Mouse (Mus musculus) layer of hippocampus, adult 8-10 months (tissue): Measurements from ENCODE around the gene Alkbh1. TPM values are rescaled to one million over a fixed set of nuclear protein-coding genes. Genes with fewer than 3 reads are reported as not detected.

Experiments
- DNase-seq, 2 experiments: peaks; one replicate each; pipeline ENCODE4 v3.0.0; 2022; ENCODE audit warnings: low spot score in 2 of 2
- total RNA-seq, 4 experiments: library from RNA; stranded (reverse); gene quantifications; 2 replicates each; pipeline ENCODE4 v1.2.4; 2022

Gene Alkbh1
- total RNA-seq, 4 experiments from 2014 or later: 21.4 to 29.0 (median 24.3) TPM

GRCm38 (mm10) chr12:87419974-87420485 lies 23.8 kb downstream of the Alkbh1 start:
- DNase-seq: no peak

GRCm38 (mm10) chr12:87418921-87419320 lies 24.9 kb downstream of the Alkbh1 start:
- DNase-seq: no peak

- DNase-seq: peak in 1 of 2 experiments; percentile 33
Observed at GRCm38 (mm10) chr12:87416690-87417089, 27.1 kb downstream of the Alkbh1 start.

- no peak for DNase-seq
Observed at GRCm38 (mm10) chr12:87415358-87415757, 28.5 kb downstream of the Alkbh1 start.

- DNase-seq: peak; percentile 30 to 68
Observed at GRCm38 (mm10) chr12:87413179-87413790, 30.5 kb downstream of the Alkbh1 start.

GRCm38 (mm10) chr12:87410999-87411398 lies 32.8 kb downstream of the Alkbh1 start:
- no peak for DNase-seq

GRCm38 (mm10) chr12:87409123-87409522 lies 34.7 kb downstream of the Alkbh1 start:
- no peak for DNase-seq

- no peak for DNase-seq
Observed at GRCm38 (mm10) chr12:87407869-87408605, 35.8 kb downstream of the Alkbh1 start.

GRCm38 (mm10) chr12:87405721-87406120 lies 38.1 kb downstream of the Alkbh1 start:
- DNase-seq: no peak

- DNase-seq: no peak
Observed at GRCm38 (mm10) chr12:87405165-87405564, 38.7 kb downstream of the Alkbh1 start.

GRCm38 (mm10) chr12:87401883-87402282 lies 41.9 kb downstream of the Alkbh1 start:
- no peak for DNase-seq

- DNase-seq: no peak
Observed at GRCm38 (mm10) chr12:87399119-87399819, 44.5 kb downstream of the Alkbh1 start.

- no peak for DNase-seq
Observed at GRCm38 (mm10) chr12:87397811-87398417, 45.9 kb downstream of the Alkbh1 start.

- no peak for DNase-seq
Observed at GRCm38 (mm10) chr12:87397126-87397525, 46.7 kb downstream of the Alkbh1 start.

GRCm38 (mm10) chr12:87394316-87394715 lies 49.5 kb downstream of the Alkbh1 start:
- DNase-seq: no peak

- no peak for DNase-seq
Observed at GRCm38 (mm10) chr12:87393447-87394145, 50.2 kb downstream of the Alkbh1 start.

GRCm38 (mm10) chr12:87391355-87391754 lies 52.5 kb downstream of the Alkbh1 start:
- no peak for DNase-seq

- no peak for DNase-seq
Observed at GRCm38 (mm10) chr12:87389231-87389630, 54.6 kb downstream of the Alkbh1 start.

- peak; percentile 99 to 100 for DNase-seq
Observed at GRCm38 (mm10) chr12:87388122-87388774, 55.6 kb downstream of the Alkbh1 start, which contains the start of gene Sptlc2. Sptlc2 (minus strand) TSS chr12:87388355.
